Mouse (Mus musculus) spleen, adult 10 weeks (tissue): Measurements from ENCODE around the gene Olfr1206. TPM values are rescaled to one million over a fixed set of nuclear protein-coding genes. Genes with fewer than 3 reads are reported as not detected.

Source experiments
- polyA plus RNA-seq: library from polyadenylated mRNA; stranded (reverse); fragments of 350-450 nt; fragmentation: Illumina TruSeq; extraction: RNeasy Lipid Tissue Mini Kit (QIAGEN cat#74804); gene quantifications from one replicate; pipeline ENCODE4 v1.2.3, GENCODE M21; 2015; ENCODE audit warnings: low replicate concordance; ENCODE audit not compliant: insufficient read depth

Olfr1206 gene
- polyA plus RNA-seq, result not detected

GRCm38 (mm10) chr2:88862931-88863330, at the start of gene Olfr1206:
Gene Olfr1206, plus strand, starts transcription at chr2:88863231.

GRCm38 (mm10) chr2:88814196-88814595, 48.8 kb upstream of the Olfr1206 start, which contains the start of gene Olfr1202:
Gene Olfr1202, plus strand, starts transcription at chr2:88814496.

GRCm38 (mm10) chr2:88829437-88829836, 33.6 kb upstream of the Olfr1206 start, which contains the start of gene Olfr1205:
Gene Olfr1205, plus strand, starts transcription at chr2:88829737.

GRCm38 (mm10) chr2:88848992-88849391, 14.0 kb upstream of the Olfr1206 start, which contains the start of gene Olfr1204:
Gene Olfr1204, plus strand, starts transcription at chr2:88849292.

GRCm38 (mm10) chr2:88902211-88902610, 39.2 kb downstream of the Olfr1206 start, which contains the start of gene Olfr1208:
Gene Olfr1208, minus strand, starts transcription at chr2:88902311.

GRCm38 (mm10) chr2:88915057-88915456, 52.0 kb downstream of the Olfr1206 start, which contains the start of gene Olfr1209:
Gene Olfr1209, minus strand, starts transcription at chr2:88915157.

Other genes starting within 250 kb of the Olfr1206 start
- not detected for gene Olfr1191-ps1, start 222.7 kb upstream of the Olfr1206 start, polyA plus RNA-seq
- not detected for gene Olfr1192-ps1, start 214.7 kb upstream of the Olfr1206 start, polyA plus RNA-seq
- gene Olfr1193, start 187.6 kb upstream of the Olfr1206 start, polyA plus RNA-seq, result not detected
- not detected for gene Olfr1195, start 174.0 kb upstream of the Olfr1206 start, polyA plus RNA-seq
- not detected for gene Olfr1196, start 158.6 kb upstream of the Olfr1206 start, polyA plus RNA-seq
- not detected for gene Olfr1197, start 130.9 kb upstream of the Olfr1206 start, polyA plus RNA-seq
- gene Olfr1198, start 111.9 kb upstream of the Olfr1206 start, polyA plus RNA-seq, result not detected
- gene Olfr1199, start 102.8 kb upstream of the Olfr1206 start, polyA plus RNA-seq, result not detected
- gene Olfr1200, start 92.7 kb upstream of the Olfr1206 start, polyA plus RNA-seq, result not detected
- gene Olfr1201, start 70.2 kb upstream of the Olfr1206 start, polyA plus RNA-seq, result not detected
- not detected for gene Olfr1202, start 48.7 kb upstream of the Olfr1206 start, polyA plus RNA-seq
- not detected for gene Olfr1205, start 33.5 kb upstream of the Olfr1206 start, polyA plus RNA-seq
- not detected for gene Olfr1204, start 13.9 kb upstream of the Olfr1206 start, polyA plus RNA-seq
- gene Olfr1208, start 39.1 kb downstream of the Olfr1206 start, polyA plus RNA-seq, result not detected
- not detected for gene Olfr1209, start 51.9 kb downstream of the Olfr1206 start, polyA plus RNA-seq
- not detected for gene Olfr1211, start 74.9 kb downstream of the Olfr1206 start, polyA plus RNA-seq
- not detected for gene Olfr1212, start 90.7 kb downstream of the Olfr1206 start, polyA plus RNA-seq
- not detected for gene Gm13762, start 117.0 kb downstream of the Olfr1206 start, polyA plus RNA-seq
- not detected for gene Olfr1214, start 129.4 kb downstream of the Olfr1206 start, polyA plus RNA-seq
- gene Olfr1215, start 143.7 kb downstream of the Olfr1206 start, polyA plus RNA-seq, result not detected
- gene Olfr1216, start 155.1 kb downstream of the Olfr1206 start, polyA plus RNA-seq, result not detected
- gene Olfr1217, start 168.8 kb downstream of the Olfr1206 start, polyA plus RNA-seq, result not detected
- not detected for gene Olfr1218, start 198.0 kb downstream of the Olfr1206 start, polyA plus RNA-seq
- gene Olfr1219, start 220.3 kb downstream of the Olfr1206 start, polyA plus RNA-seq, result not detected
- not detected for gene Olfr1220, start 243.6 kb downstream of the Olfr1206 start, polyA plus RNA-seq